Mouse (Mus musculus) kidney, adult 10 weeks (tissue): ENCODE measurements around the gene Serpina3g. TPM values are rescaled to one million over a fixed set of nuclear protein-coding genes. Genes with fewer than 3 reads are reported as not detected.

Experiments used
- polyA plus RNA-seq: library from polyadenylated mRNA; stranded (reverse); fragments of 350-450 nt; fragmentation: Illumina TruSeq; extraction: RNeasy Lipid Tissue Mini Kit (QIAGEN cat#74804); gene quantifications from one replicate; pipeline ENCODE4 v1.2.3, GENCODE M21; 2014; ENCODE audit warnings: low read depth, low replicate concordance

Gene Serpina3g
- not detected for polyA plus RNA-seq

GRCm38 (mm10) chr12:104235915-104236314, at the start of gene Serpina3g:
Gene Serpina3g (plus strand): TSS chr12:104236245.

DNA sequence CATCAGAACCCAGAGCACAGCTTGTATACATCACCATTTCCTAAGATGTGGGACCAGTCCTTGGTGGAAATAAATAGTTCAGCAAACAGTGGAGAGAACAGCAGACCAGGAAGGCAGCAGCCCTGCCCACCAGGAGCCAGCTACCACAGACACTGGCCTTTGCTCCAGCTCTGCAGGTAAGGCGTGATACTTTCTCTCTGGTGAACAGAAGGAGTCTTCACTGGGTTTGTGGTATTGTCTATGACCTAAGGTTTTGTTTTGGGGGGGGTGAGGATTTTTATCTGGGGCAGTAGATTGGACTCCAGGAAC, 21.6 kb upstream of the Serpina3g start, which contains the start of gene Serpina3f:
Gene Serpina3f, plus strand, starts transcription at position 100 of the 309 bp plus-strand sequence.

GRCm38 (mm10) chr12:104262863-104263262, 26.8 kb downstream of the Serpina3g start, which contains the start of gene Serpina3i:
Gene Serpina3i (plus strand): TSS chr12:104263122.

Other genes starting within 250 kb of the Serpina3g start
- gene Serpina11, start 246.3 kb upstream of the Serpina3g start, polyA plus RNA-seq: not detected
- gene Serpina9, start 222.5 kb upstream of the Serpina3g start, polyA plus RNA-seq: not detected
- gene Serpina12, start 191.8 kb upstream of the Serpina3g start, polyA plus RNA-seq: not detected
- not detected for gene Serpina5, start 135.1 kb upstream of the Serpina3g start, polyA plus RNA-seq
- not detected for gene Serpina3a, start 123.5 kb upstream of the Serpina3g start, polyA plus RNA-seq
- gene Serpina3b, start 108.2 kb upstream of the Serpina3g start, polyA plus RNA-seq: not detected
- not detected for gene Serpina3c, start 82.4 kb upstream of the Serpina3g start, polyA plus RNA-seq
- 0.20 TPM for gene Serpina3f, start 21.7 kb upstream of the Serpina3g start, polyA plus RNA-seq
- gene Serpina3i, start 26.9 kb downstream of the Serpina3g start, polyA plus RNA-seq: not detected
- not detected for gene Serpina3j, start 78.3 kb downstream of the Serpina3g start, polyA plus RNA-seq
- gene Serpina3k, start 102.2 kb downstream of the Serpina3g start, polyA plus RNA-seq: 1.1 TPM
- not detected for gene Serpina3m, start 102.2 kb downstream of the Serpina3g start, polyA plus RNA-seq
- gene Serpina3n, start 170.5 kb downstream of the Serpina3g start, polyA plus RNA-seq: 0.20 TPM
- not detected for gene Gsc, start 237.1 kb downstream of the Serpina3g start, polyA plus RNA-seq